Mouse (Mus musculus): ENCODE results near the gene Cd300lg.

Cd300lg gene

GRCm38 (mm10) chr11:102051954-102052353 is 10.6 kb downstream of the Cd300lg start:
- DNase-seq (ENCODE audit: low spot score) = no peak

GRCm38 (mm10) chr11:102052697-102053096 is 11.4 kb downstream of the Cd300lg start:
- no peak for DNase-seq (ENCODE audit: low spot score)

GRCm38 (mm10) chr11:102053183-102053582 is 11.9 kb downstream of the Cd300lg start:
- no peak for DNase-seq (ENCODE audit: low spot score)

DNA sequence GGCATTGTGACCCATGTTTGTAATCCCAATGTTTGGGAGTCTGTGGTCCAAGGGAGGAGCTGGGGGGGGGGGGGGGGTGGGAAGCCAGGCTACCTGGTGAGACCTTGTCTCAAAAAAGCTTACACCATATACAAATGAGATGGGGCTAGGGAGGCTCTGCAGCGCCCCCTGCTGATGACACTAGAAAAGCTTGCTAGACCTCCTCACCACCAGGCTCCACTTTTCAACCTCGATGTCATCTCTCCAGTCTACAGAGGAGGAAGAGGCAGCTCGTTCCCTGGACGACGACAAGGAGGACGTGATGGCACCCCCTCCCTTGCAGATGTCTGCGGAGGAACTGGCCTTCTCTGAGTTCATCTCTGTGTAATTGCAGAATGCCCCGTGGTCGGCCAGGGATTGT is 12.5 kb downstream of the Cd300lg start:
- DNase-seq (ENCODE audit: low spot score) = peak; percentile 78

GRCm38 (mm10) chr11:102061236-102061940 is 20.1 kb downstream of the Cd300lg start:
- DNase-seq (ENCODE audit: low spot score) = peak; percentile 90

DNA sequence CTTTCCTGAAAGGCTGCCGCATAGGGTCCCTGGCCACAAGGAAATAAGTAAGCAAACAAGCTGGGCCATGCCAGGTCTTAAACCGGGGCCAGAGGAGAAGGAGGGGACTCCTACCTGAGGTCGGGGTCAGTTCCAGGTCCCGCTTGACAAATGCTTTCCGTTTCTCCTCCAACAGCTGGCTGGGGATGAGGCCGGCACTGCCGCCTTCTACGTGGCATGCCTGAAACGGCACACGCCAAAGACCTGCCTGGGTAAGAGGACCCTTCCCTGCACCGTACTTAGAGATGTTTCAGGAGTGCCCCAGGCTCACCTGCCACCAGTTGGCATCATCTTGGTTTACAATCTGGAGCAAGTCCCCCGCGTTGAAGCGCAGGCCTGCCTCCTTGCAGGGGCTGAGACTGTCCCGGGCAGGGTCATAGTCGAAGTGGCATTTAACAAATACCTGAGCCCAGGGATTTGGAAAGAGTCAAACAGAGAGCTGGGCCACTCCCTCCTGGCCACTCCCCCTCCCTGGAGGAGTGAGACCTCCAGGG is 20.7 kb downstream of the Cd300lg start:
- DNase-seq (ENCODE audit: low spot score) = no peak

GRCm38 (mm10) chr11:102063076-102063475 is 21.8 kb downstream of the Cd300lg start:
- no peak for DNase-seq (ENCODE audit: low spot score)

DNA sequence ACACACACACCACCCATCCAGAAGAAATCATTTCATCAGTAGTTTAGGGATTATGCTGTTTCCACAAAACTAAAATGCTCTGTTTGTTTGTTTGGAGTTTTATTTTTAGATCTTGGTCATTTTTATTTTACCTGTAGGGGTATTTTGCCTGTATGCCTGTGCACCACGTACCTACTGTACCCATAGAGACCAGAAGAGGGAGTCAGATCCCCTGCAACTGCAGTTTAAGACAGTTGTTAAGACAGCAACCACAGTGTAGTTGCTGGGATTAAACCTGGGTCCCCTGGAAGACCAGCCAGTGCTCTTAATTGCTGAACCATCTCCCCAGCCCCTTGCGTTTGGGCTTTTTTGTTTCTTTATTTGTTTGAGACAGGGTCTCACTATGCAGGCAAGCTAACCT is 27.7 kb downstream of the Cd300lg start:
- peak; percentile 59 for DNase-seq (ENCODE audit: low spot score)

DNA sequence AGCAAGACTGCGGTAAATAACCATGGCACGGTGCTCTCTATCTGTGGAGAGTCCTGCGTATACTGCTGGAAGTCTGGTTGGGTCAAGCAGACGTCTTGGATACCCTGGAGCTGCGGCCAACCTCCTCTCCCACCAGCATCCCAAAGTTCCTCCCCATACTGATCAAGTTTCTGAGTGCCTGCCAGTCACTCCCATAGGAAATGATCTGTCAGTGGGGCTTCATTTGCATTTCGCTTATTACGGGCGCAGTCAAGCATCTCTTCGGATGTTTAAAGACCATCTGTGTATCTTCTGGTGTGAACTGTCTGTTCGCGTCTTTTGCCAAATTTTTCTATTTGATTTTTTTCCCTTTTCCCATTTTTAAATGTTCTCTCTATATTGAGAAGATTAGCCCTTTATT is 28.3 kb downstream of the Cd300lg start:
- DNase-seq (ENCODE audit: low spot score) = no peak

GRCm38 (mm10) chr11:102070426-102070825 is 29.1 kb downstream of the Cd300lg start:
- DNase-seq (ENCODE audit: low spot score) = no peak

GRCm38 (mm10) chr11:102072729-102073128 is 31.4 kb downstream of the Cd300lg start:
- DNase-seq (ENCODE audit: low spot score) = no peak

DNA sequence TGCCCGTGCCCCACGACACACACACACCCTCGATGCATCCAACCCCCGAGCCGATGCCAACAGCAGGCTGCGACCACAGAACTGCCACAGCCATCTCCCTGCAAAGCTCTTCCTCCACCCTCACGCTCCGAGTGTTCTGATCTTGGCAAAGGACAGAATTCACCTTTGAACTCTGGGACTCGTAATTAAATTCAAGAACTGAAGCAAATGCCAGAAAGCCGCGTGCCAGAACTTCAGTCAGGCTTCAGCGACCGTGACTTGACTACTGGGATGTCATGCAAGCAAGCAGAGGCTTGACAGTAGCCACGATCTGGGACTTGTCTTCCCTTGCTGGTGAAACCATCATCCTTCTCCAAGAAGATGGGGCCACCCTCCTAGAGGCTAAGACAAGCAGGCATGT is 32.4 kb downstream of the Cd300lg start:
- no peak for DNase-seq (ENCODE audit: low spot score)

GRCm38 (mm10) chr11:102082322-102082721 is 41.0 kb downstream of the Cd300lg start:
- DNase-seq (ENCODE audit: low spot score) = peak; percentile 93

DNA sequence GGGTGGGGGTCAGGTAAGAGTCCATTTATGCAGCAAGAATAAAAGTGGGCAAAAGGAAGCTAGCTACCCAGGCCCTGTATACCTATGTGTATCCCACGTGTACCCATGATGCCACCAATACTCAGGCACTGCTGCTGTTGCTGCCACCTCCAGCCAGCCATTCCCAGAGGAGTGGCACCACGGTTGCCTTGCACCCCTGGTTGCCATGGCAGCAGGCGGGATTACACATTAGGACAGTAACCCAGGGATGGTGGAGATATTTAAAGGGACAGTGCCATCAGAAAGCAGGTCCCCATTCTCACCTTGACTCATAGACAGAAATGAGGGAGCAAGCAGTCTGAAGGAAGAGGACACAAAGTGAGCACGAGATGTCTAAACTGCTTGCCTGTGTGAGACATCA is 41.9 kb downstream of the Cd300lg start:
- DNase-seq (ENCODE audit: low spot score) = no peak

DNA sequence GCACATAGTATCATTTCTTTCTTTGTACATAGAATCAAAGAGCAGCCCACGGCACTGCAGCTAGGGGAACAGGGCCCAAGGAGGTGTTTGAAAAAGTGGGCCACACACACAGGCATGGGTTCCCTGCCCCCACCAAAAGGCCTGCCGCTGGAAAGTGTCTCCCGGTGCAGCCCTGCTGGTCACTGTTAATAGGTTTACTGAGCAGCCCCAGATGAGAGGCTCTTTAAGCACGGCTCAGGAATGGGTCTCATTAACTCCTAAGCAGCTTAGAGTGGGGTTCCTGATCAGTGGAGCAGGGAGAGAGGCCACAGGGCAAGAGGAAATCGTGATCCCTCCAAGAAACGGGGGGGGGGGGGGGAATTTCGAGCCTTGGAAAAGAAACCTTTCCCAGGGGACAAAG is 42.9 kb downstream of the Cd300lg start:
- no peak for DNase-seq (ENCODE audit: low spot score)

DNA sequence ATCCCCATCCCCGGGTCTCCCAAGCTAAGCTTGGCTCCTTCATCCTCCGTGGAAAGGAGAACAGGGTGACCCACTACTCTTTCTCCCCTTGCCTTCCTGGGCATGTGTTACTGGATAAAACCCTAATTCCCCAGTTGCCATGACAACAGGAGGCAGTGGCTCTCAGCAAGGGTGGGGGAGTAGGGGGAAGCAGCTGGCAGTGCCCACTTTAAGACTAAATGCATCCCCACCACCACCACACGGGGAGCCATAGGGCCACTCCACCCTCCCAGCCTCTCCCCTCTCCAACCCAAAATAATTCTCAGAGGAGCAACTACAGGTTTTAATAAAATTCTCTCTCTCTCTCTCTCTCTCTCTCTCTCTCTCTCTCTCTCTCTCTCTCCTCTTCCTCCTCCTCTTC is 45.0 kb downstream of the Cd300lg start:
- DNase-seq (ENCODE audit: low spot score) = peak; percentile 63

DNA sequence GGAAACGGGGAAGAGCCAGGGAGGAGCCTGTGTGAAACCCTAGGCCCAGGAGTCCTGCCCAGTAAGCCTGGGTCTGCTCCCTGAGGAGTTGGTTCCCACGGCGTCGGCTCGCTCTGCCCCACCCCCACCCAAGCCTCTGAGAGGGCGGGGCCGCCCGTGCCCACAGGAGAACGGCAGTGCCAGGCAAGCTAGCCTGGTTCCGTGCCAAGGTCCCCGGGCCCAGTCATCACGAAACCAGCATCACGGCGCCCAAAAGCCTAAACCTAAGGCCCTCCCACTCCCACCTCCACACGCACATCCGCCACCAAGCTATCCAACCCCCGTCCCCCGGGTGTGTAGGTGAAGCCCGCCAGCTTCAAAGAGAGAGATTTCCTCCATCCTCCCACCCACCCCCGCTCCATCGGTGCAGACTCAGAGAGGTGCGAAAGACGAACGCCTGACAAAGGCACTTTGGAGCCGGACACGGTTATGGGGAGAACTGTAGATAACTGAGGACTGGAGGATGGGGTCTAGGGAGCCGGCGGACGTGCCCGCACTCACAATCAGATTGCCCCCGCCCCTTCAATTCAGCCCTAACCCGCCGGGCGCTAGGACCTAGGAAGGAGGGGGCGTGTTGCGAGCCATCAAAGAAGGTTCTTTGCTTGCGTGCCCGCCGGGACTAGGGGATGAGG is 45.9 kb downstream of the Cd300lg start:
- peak; percentile 97 for DNase-seq (ENCODE audit: low spot score)

DNA sequence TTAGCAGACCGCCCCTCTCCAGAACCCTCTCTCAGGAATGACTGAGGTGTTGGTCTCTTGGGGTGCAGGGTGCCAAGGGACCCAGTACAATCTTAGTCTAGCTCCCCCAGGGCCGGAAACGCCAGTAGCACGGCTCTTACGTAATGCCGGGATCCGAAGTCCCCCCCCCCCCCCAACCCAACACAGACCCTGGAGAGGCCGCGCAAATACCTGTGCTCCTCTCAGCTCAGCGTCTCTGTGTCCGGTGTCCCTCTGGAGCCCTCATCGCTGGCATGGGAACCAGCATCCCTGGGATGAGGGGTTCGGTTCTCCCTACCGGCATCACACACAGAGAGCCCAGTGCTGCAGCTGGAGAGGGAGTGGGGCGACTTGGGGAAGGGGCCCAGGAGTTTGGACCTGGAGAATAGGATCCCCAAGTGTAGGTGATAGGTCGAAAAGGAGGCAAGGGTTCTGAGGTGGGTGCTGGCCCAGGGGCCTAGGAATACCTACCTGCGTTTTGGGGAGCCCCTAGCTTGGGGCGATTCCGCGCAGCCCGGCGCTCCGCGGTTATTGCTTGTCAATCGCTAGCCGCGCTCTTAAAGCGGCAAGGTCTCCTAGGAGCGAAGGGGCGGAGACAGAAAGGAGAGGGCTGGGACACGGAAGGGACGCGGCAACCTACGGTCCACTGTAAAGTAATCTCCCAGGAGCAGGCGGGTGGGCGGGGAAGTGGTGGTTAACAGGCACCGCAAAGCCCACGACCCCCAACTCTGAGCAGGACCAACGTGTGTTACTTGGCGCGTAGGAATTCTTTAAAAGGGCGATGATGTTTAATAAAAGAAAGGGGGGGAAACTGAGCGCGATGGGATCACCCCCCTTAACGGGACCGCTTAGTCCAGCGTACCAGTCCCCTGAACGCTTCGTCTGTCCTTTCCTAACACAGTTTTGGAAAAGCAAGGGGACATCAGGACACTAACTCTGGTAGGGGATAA is 46.9 kb downstream of the Cd300lg start, which contains the start of gene Mpp2:
Gene Mpp2, minus strand, starts transcription at position 585 of the 968 bp plus-strand sequence.
- DNase-seq (ENCODE audit: low spot score) = peak; percentile 95

DNA sequence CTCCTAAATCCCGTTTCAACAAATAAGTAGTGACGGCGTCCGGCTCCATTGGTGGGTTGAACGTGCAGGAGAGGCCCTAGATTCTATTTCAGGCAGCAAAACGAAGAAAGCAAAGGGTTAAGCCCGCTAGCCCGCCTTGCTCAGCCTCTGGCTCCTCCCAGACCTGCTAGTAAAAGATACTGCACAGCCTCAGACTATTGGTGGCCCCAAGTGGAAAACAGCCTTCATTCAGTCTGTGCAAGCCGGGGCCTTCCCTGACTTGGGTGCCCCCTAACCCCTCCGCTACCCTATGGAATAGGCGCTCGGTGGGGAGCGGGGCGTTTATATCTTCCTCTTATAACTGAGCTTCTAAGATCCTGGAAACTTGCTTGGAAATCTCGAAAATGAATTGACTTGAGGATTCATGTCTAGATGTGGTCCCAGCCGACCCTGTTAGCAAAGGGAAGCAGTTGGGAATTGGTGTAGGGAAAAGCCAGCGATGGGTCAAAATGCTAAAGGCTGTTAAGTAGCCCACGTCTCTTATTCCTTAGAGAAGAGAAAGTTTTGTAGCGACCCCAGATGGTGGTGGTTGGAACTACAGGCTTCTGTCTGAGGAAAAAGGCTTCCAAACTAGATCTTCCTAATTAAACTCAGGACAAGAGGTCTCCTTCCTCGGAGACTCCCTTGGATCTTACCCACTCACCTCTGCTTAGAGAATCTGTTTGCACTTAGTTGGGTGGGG is 47.9 kb downstream of the Cd300lg start:
- peak; percentile 94 for DNase-seq (ENCODE audit: low spot score)

DNA sequence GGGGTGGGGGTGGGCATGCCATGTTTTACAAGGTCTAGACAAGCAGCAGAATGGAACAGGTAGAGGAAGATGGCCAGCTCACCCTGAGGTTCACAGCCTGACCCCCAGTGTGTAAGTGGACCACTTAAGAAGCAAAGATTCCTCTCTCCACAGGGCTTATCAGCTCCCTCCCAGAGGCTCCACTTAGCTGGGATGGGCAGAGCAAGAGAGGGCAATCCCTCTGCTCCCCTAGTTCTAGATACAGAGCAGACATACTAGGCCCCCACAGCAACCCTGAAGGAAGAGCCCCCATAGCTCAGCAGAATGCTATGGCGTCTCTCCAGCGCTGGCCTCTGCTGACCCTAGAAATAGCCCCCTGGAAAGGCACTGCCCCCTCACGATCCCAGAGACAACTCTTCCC is 54.4 kb downstream of the Cd300lg start:
- DNase-seq (ENCODE audit: low spot score) = no peak

GRCm38 (mm10) chr11:102096446-102096845 is 55.1 kb downstream of the Cd300lg start:
- DNase-seq (ENCODE audit: low spot score) = no peak

Measured in embryo, embryonic 10.5 days (tissue).